Mouse (Mus musculus) erythroid progenitor cell, adult 5-6 weeks (primary cell): ENCODE measurements around the gene E2f6. TPM values are rescaled to one million over a fixed set of nuclear protein-coding genes. Genes with fewer than 3 reads are reported as not detected.

ENCODE experiments used
- ATAC-seq: replicated peaks from 2 replicates; pipeline ENCODE4 v1.8.0; 2016; ENCODE audit warnings: moderate number of reproducible peaks, mild to moderate bottlenecking, moderate TSS enrichment, inconsistent platforms; ENCODE audit not compliant: poor library complexity, low FRiP score, severe bottlenecking
- total RNA-seq, 2 experiments: library from RNA; stranded (forward) in 1 of 2; stranded (reverse) in 1 of 2; fragments of 150-400 nt in 1 of 2; fragments of 186-747, 209-891 nt in 1 of 2; gene quantifications; 2 replicates each; pipeline versions ENCODE4 v1.2.3 to v1.2.4; 2015 to 2017; ENCODE audit warnings: low replicate concordance in 2 of 2

Gene E2f6
- total RNA-seq, 2 experiments from 2014 or later, result 19.9 to 47.8 TPM

- no peak for ATAC-seq
Measured at GRCm38 (mm10) chr12:16844623-16845592, 34.1 kb downstream of the E2f6 start.

GRCm38 (mm10) chr12:16847204-16847792 lies 36.5 kb downstream of the E2f6 start:
- ATAC-seq, result no peak

- no peak for ATAC-seq
Measured at GRCm38 (mm10) chr12:16848501-16848900, 37.7 kb downstream of the E2f6 start.

- no peak for ATAC-seq
Measured at GRCm38 (mm10) chr12:16849821-16850220, 39.1 kb downstream of the E2f6 start.

GRCm38 (mm10) chr12:16850431-16851375 lies 39.9 kb downstream of the E2f6 start:
- ATAC-seq, result no peak

- no peak for ATAC-seq
Measured at GRCm38 (mm10) chr12:16853431-16854165, 42.8 kb downstream of the E2f6 start.

- ATAC-seq, result no peak
Measured at GRCm38 (mm10) chr12:16855632-16856305, 45.0 kb downstream of the E2f6 start.

GRCm38 (mm10) chr12:16856306-16856679 lies 45.5 kb downstream of the E2f6 start:
- ATAC-seq, result no peak

- ATAC-seq, result no peak
Measured at GRCm38 (mm10) chr12:16858081-16858480, 47.3 kb downstream of the E2f6 start.

GRCm38 (mm10) chr12:16859781-16860180 lies 49.0 kb downstream of the E2f6 start:
- no peak for ATAC-seq

- ATAC-seq, result no peak
Measured at GRCm38 (mm10) chr12:16860533-16860932, 49.8 kb downstream of the E2f6 start.

GRCm38 (mm10) chr12:16860961-16861360 lies 50.2 kb downstream of the E2f6 start:
- ATAC-seq, result no peak

- no peak for ATAC-seq
Measured at GRCm38 (mm10) chr12:16864477-16864876, 53.7 kb downstream of the E2f6 start.

GRCm38 (mm10) chr12:16865871-16866270 lies 55.1 kb downstream of the E2f6 start:
- no peak for ATAC-seq

- no peak for ATAC-seq
Measured at GRCm38 (mm10) chr12:16866460-16866859, 55.7 kb downstream of the E2f6 start.

- no peak for ATAC-seq
Measured at GRCm38 (mm10) chr12:16867306-16867705, 56.5 kb downstream of the E2f6 start.

GRCm38 (mm10) chr12:16868618-16869017 lies 57.9 kb downstream of the E2f6 start:
- ATAC-seq, result no peak

GRCm38 (mm10) chr12:16869091-16869778 lies 58.5 kb downstream of the E2f6 start:
- no peak for ATAC-seq
